Mouse (Mus musculus) midbrain, embryonic 11.5 days (tissue): ENCODE results near the gene Syt12. TPM values are rescaled to one million over a fixed set of nuclear protein-coding genes. Genes with fewer than 3 reads are reported as not detected.
"Not testable (repeated sequence)": the region's sequence is repeated elsewhere in the genome, so short reads cannot be mapped to it uniquely, and the experiment has no call there.

ENCODE experiments used
- ATAC-seq: fragments of 200-750 bp; cut with Nextera tagmentation; 2 replicates; pipeline ENCODE4 v1.8.0; 2017; ENCODE audit warnings: moderate TSS enrichment, moderate library complexity; ENCODE audit not compliant: low FRiP score
- DNase-seq: peaks from one replicate; pipeline ENCODE4 v3.0.0; 2015; ENCODE audit warnings: low spot score; ENCODE audit errors: missing footprints
- H3K27ac ChIP-seq: fragments of 300-500 bp; sonication (generic); 2 replicates; pipeline ENCODE4 v1.5.1; 2014; ENCODE audit warnings: low read depth, low read length
- H3K27me3 ChIP-seq: fragments of 300-500 bp; sonication (generic); 2 replicates; pipeline ENCODE4 v1.6.1; 2014; ENCODE audit warnings: mild to moderate bottlenecking, low read length, moderate library complexity, mixed read lengths; ENCODE audit not compliant: control insufficient read depth, insufficient read depth
- H3K36me3 ChIP-seq: fragments of 300-500 bp; sonication (generic); 2 replicates; pipeline ENCODE4 v1.6.1; 2014; ENCODE audit warnings: mild to moderate bottlenecking, low read length, moderate library complexity, mixed read lengths; ENCODE audit not compliant: control insufficient read depth, insufficient read depth
- H3K4me1 ChIP-seq: fragments of 300-500 bp; sonication (generic); 2 replicates; pipeline ENCODE4 v1.6.1; 2014; ENCODE audit warnings: low read length; ENCODE audit not compliant: control insufficient read depth, insufficient read depth
- H3K4me2 ChIP-seq: fragments of 300-500 bp; sonication (generic); 2 replicates; pipeline ENCODE4 v1.6.1; 2014; ENCODE audit warnings: mild to moderate bottlenecking, moderate library complexity
- H3K4me3 ChIP-seq: fragments of 300-500 bp; sonication (generic); 2 replicates; pipeline ENCODE4 v1.5.1; 2014; ENCODE audit warnings: low read depth, low read length
- H3K9ac ChIP-seq: fragments of 300-500 bp; sonication (generic); 2 replicates; pipeline ENCODE4 v1.6.1; 2014; ENCODE audit warnings: low read length
- H3K9me3 ChIP-seq: fragments of 300-500 bp; sonication (generic); 2 replicates; pipeline ENCODE4 v1.6.1; 2016; ENCODE audit warnings: low read length; ENCODE audit not compliant: control insufficient read depth
- WGBS: fragments of 180-500 bp; shearing (Covaris S2); extraction: QIAGEN DNeasy Blood & Tissue Kit; methylation state at CpG from one replicate; pipeline ENCODE4 v1.1.7; 2014; 5-methylcytosine and 5-hydroxymethylcytosine counted together
- polyA plus RNA-seq: library from polyadenylated mRNA; unstranded; fragments of >200 nt; fragmentation: Nextera tagmentation; extraction: Ambion mirVana; gene quantifications from 2 replicates; pipeline ENCODE4 v1.2.1, GENCODE M21; 2014

The Syt12 gene
- polyA plus RNA-seq, 1 experiment from 2014 or later: 1.0 TPM

GRCm38 (mm10) chr19:4454040-4454439 lies 23.2 kb downstream of the Syt12 start:
- H3K4me2 ChIP-seq, H3K9me3 ChIP-seq, DNase-seq, H3K9ac ChIP-seq, ATAC-seq, H3K27ac ChIP-seq, H3K27me3 ChIP-seq, H3K4me1 ChIP-seq, H3K4me3 ChIP-seq, H3K36me3 ChIP-seq: not testable (repeated sequence)
- 58% methylated on average over 1 of the region's 1 CpGs for WGBS

- H3K36me3 ChIP-seq: no peaks in the 10 kb centered on the region
- H3K9ac ChIP-seq: no peak overlapping the region
- no peak for ATAC-seq
- no peak overlapping the region for H3K27ac ChIP-seq
- H3K4me3 ChIP-seq: no peak overlapping the region
- no peak for DNase-seq
- H3K4me1 ChIP-seq: no peaks in the 10 kb centered on the region
- H3K4me2 ChIP-seq: no peak overlapping the region
- H3K27me3 ChIP-seq: no peaks in the 10 kb centered on the region
- no peaks in the 10 kb centered on the region for H3K9me3 ChIP-seq
- 50% methylated on average over 4 of the region's 4 CpGs for WGBS
Observed at GRCm38 (mm10) chr19:4452525-4452924, 24.7 kb downstream of the Syt12 start.

DNA sequence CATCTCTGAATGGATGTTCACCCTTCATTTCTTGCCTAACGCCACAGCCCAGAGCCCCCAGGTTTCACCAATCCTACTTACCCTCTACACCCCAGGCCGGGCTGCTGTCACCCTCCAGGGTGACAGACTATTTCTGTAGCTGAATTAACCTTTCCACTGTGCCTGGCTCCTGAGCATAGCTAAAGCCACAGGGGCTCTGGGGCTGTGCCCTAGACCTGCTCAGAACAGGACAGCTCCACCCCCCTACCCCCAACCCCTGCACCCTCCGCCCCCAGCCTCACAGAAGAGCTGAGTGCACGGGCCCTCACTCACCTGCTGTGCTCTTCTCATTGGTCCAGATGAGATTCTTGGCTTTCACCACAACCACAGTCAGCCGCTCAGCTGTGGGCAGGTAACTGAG lies 25.3 kb downstream of the Syt12 start:
- H3K27ac ChIP-seq: no peak overlapping the region
- no peak overlapping the region for H3K4me3 ChIP-seq
- no peaks in the 10 kb centered on the region for H3K4me1 ChIP-seq
- H3K9ac ChIP-seq: no peak overlapping the region
- H3K36me3 ChIP-seq: no peaks in the 10 kb centered on the region
- no peaks in the 10 kb centered on the region for H3K9me3 ChIP-seq
- no peak overlapping the region for H3K4me2 ChIP-seq
- ATAC-seq: no peak
- H3K27me3 ChIP-seq: no peaks in the 10 kb centered on the region
- DNase-seq: no peak
- 15% methylated on average over 5 of the region's 5 CpGs for WGBS

- Histone ChIP-seq H3K4me1 (no peaks in the 10 kb centered on the region), H3K4me3 (no peak overlapping the region), H3K4me2 (no peak overlapping the region), H3K27me3 (no peaks in the 10 kb centered on the region), H3K9ac (no peak overlapping the region), H3K9me3 (no peaks in the 10 kb centered on the region), H3K27ac (no peak overlapping the region), H3K36me3 (no peaks in the 10 kb centered on the region)
- no peak for ATAC-seq
- no peak for DNase-seq
- WGBS: 64% methylated on average over 8 of the region's 8 CpGs
Observed at GRCm38 (mm10) chr19:4451098-4451497, 26.1 kb downstream of the Syt12 start.

DNA sequence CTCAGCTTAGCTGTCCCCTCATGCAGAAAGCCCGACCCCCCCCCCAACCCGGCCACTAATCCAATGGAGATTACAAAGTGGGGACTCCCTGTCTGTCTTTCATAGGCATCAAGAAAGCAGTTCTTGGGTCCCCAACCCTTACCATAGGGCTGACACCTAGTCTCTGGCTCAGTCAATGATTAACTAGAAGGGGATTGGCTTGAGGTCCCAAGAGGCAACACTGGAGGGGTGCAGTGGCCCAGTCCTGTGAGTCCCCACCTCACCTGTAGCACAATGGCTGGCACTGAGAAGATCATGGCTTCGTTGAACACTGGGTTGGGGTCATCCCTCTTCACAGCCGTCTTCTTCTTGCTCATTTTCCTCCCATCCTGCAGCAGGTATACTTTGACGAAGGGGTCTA lies 26.6 kb downstream of the Syt12 start:
- Histone ChIP-seq H3K4me2 (no peak overlapping the region), H3K27ac (no peak overlapping the region), H3K4me3 (no peak overlapping the region)

DNA sequence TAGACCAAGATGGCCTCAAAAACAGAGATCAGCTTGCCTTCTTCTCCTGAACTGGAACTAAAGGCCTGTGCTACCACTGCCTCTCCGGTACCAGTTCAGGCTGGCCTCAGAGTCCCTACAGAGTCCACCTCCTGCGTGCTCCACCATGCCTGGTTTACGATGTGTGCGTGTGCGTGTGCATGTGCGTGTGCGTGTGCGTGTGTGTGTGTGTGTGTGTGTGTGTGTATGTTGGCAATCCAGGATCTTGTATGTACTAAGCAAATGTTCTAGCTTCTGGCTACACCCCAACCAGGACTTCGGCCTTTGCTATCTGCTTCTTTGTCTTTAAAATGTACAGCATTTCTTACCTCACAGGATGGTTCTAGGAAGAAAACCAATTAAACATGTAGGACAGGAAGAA lies 28.0 kb downstream of the Syt12 start:
- Histone ChIP-seq H3K27ac (no peak overlapping the region), H3K9ac (no peak overlapping the region), H3K36me3 (no peaks in the 10 kb centered on the region), H3K27me3 (no peaks in the 10 kb centered on the region), H3K9me3 (no peaks in the 10 kb centered on the region), H3K4me1 (no peaks in the 10 kb centered on the region), H3K4me2 (no peak overlapping the region), H3K4me3 (no peak overlapping the region)
- ATAC-seq: no peak
- DNase-seq: no peak
- WGBS: 95% methylated on average over 9 of the region's 9 CpGs

More for the DNA sequence above, 26.6 kb downstream of the Syt12 start:
- ATAC-seq (no peak), DNase-seq (no peak)
- no peaks in the 10 kb centered on the region for H3K36me3 ChIP-seq
- no peaks in the 10 kb centered on the region for H3K9me3 ChIP-seq
- H3K4me1 ChIP-seq: no peaks in the 10 kb centered on the region
- H3K9ac ChIP-seq: no peak overlapping the region
- WGBS: 66% methylated on average over 5 of the region's 5 CpGs
- no peaks in the 10 kb centered on the region for H3K27me3 ChIP-seq

DNA sequence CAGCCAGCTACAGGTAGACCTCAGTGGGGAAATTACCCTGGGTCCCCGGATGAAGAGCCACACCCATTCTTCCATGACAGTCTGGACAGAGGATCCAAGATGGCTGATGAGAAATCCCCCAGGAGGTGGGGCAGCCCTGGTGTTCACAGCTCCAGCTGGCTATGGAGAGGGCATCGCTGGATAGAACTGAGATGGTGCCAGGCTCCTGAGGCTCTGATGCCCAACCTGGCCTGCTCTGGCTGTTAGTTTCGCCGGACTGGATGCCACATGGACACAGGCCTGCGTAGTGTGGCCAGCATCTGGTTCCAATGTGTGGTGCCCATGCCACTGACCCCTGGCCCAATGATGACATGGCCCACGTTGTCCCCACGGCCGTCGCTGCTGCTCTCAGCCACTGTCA lies 29.8 kb downstream of the Syt12 start:
- WGBS: 90% methylated on average over 9 of the region's 9 CpGs
- no peak overlapping the region for H3K27ac ChIP-seq
- ATAC-seq (no peak), DNase-seq (peak; percentile 28)
- H3K36me3 ChIP-seq: no peaks in the 10 kb centered on the region
- H3K27me3 ChIP-seq: no peaks in the 10 kb centered on the region
- H3K9ac ChIP-seq: no peak overlapping the region
- no peaks in the 10 kb centered on the region for H3K4me1 ChIP-seq
- no peak overlapping the region for H3K4me3 ChIP-seq
- H3K4me2 ChIP-seq: no peak overlapping the region
- no peaks in the 10 kb centered on the region for H3K9me3 ChIP-seq

- H3K27ac ChIP-seq: no peak overlapping the region
- WGBS: 86% methylated on average over 8 of the region's 8 CpGs
- no peak overlapping the region for H3K9ac ChIP-seq
- no peaks in the 10 kb centered on the region for H3K4me1 ChIP-seq
- no peaks in the 10 kb centered on the region for H3K9me3 ChIP-seq
- H3K36me3 ChIP-seq: no peaks in the 10 kb centered on the region
- H3K4me2 ChIP-seq: no peak overlapping the region
- peak; percentile 26 for DNase-seq
- H3K27me3 ChIP-seq: no peaks in the 10 kb centered on the region
- no peak overlapping the region for H3K4me3 ChIP-seq
- no peak for ATAC-seq
Observed at GRCm38 (mm10) chr19:4446661-4447420, 30.4 kb downstream of the Syt12 start.

DNA sequence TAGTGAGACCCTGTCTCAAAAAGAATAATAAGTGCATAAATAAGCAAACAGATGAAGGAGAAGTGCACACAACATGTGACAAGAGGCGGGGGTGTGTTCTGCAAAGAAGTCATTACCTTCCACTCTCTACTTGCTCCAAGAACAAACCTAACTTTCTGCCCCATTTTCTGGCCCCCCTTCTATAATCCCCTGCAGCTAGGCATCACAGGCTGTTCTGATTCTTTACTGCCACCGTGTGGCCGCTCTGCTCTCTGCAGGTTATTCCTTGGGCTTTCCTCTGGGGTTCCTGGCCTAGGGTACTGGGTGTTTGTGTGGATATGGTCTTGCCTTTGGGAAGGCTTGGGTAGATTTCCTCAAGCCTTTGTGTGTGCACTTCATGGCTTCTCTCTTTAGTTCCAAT lies 34.8 kb downstream of the Syt12 start:
- no peaks in the 10 kb centered on the region for H3K36me3 ChIP-seq
- H3K4me2 ChIP-seq: no peak overlapping the region
- H3K9ac ChIP-seq: no peak overlapping the region
- H3K27ac ChIP-seq: no peak overlapping the region
- H3K4me3 ChIP-seq: no peak overlapping the region
- ATAC-seq (no peak; the same call in 1 of the 2 replicates), DNase-seq (peak; percentile 98)
- 10% methylated on average over 3 of the region's 3 CpGs for WGBS
- peaks cover 15% of the 10 kb centered on the region for H3K27me3 ChIP-seq
- no peaks in the 10 kb centered on the region for H3K9me3 ChIP-seq
- peaks cover 6% of the 10 kb centered on the region for H3K4me1 ChIP-seq
